In the genomic region with DNA sequence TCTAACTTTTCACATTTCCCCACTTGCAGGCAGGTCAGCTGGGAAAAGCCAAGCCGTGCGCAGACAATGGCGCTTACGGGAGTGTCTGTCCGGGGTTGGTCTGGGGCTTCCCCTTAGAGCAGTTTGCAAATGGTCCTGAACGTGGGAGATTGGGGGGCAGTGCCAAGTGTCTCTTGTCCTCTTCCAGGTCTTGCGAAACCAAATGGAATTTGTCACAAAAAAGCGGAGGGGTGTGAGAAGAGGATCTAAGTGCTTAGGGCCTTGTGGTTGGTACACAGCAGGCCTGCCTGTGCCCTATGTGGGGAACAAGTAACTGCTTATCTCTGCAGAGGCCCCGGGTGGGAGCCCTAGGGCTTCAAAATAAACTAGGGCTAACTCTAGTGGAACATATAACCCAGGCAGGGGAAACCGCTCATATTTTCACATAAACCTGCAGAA, we compare ENCODE assay signal across 9 mouse cellular contexts. TPM values are rescaled to one million over a fixed set of nuclear protein-coding genes. Genes with fewer than 3 reads are reported as not detected.
A peak's percentile ranks its signal among the peaks of the same experiment; 100 is the strongest.
DNase-seq lines count a peak whose midpoint lies in the region; ATAC-seq and TF ChIP-seq lines count a peak whose summit lies in the region.
"Had no signal": no experiment of that assay in that cellular context is flagged by ENCODE, and none has a peak within 500 bp of the region (broad histone marks: within the 10 kb centered on the region; RNA-seq: fewer than 3 reads in every experiment).

No protein-coding gene starts in this region.

- no peaks in the 10 kb centered on the region for H3K9me3 ChIP-seq in embryonic facial prominence, embryonic 12.5 days
- no peaks in the 10 kb centered on the region for H3K9me3 ChIP-seq in hindbrain, postnatal 0 days (ENCODE audit: low read length)
- no peaks in the 10 kb centered on the region for H3K9me3 ChIP-seq in neural tube, embryonic 12.5 days
- H3K9me3 ChIP-seq: limb, embryonic 15.5 days had no signal

- 13% methylated on average over 10 of the region's 10 CpGs for WGBS in embryonic facial prominence, embryonic 12.5 days
- WGBS in hindbrain, postnatal 0 days: 19% methylated on average over 10 of the region's 10 CpGs
- WGBS in neural tube, embryonic 12.5 days: 5% methylated on average over 10 of the region's 10 CpGs

- 0 out of 2 replicates have a peak overlapping the region, but pooled peaks have one; percentile 23 for H3K4me2 ChIP-seq in embryonic facial prominence, embryonic 12.5 days (replicated peaks)
- peak overlapping the region; percentile 6; the same call in 1 of the 2 replicates for H3K4me2 ChIP-seq in hindbrain, postnatal 0 days (ENCODE audit: low read depth, low read length)
- H3K4me2 ChIP-seq in neural tube, embryonic 12.5 days (replicated peaks): peak overlapping the region; percentile 43
- H3K4me2 ChIP-seq: limb, embryonic 15.5 days had no signal

- H3K4me1 ChIP-seq in embryonic facial prominence, embryonic 12.5 days: peaks cover 23% of the 10 kb centered on the region
- 0 out of 2 replicates have a peak, but pooled peaks cover 5% of the 10 kb centered on the region for H3K4me1 ChIP-seq in hindbrain, postnatal 0 days (ENCODE audit: insufficient read depth, low read length)
- H3K4me1 ChIP-seq in neural tube, embryonic 12.5 days: peaks cover 11% of the 10 kb centered on the region
- H3K4me1 ChIP-seq: limb, embryonic 15.5 days had no signal

- peak; percentile 11 for DNase-seq in kidney, postnatal 10 days
- no peak for DNase-seq in kidney, adult 18-20 months
- DNase-seq in hindbrain, postnatal 0 days (ENCODE audit: low spot score): no peak
- DNase-seq in gastrocnemius, postnatal 4 days (ENCODE audit: low spot score in 2 of 2): no peak
- no peak for DNase-seq in kidney, adult 11 months
- DNase-seq in thymus, postnatal 25 days: no peak

- no peaks in the 10 kb centered on the region for H3K27me3 ChIP-seq in embryonic facial prominence, embryonic 12.5 days
- H3K27me3 ChIP-seq in hindbrain, postnatal 0 days (ENCODE audit: insufficient read depth, low read length): no peaks in the 10 kb centered on the region
- no peaks in the 10 kb centered on the region for H3K27me3 ChIP-seq in neural tube, embryonic 12.5 days (replicated peaks)

- H3K27ac ChIP-seq in embryonic facial prominence, embryonic 12.5 days: no peak overlapping the region
- H3K27ac ChIP-seq in hindbrain, postnatal 0 days: peak overlapping the region; percentile 51; the same call in 1 of the 2 replicates
- H3K27ac ChIP-seq in neural tube, embryonic 12.5 days: peak overlapping the region; percentile 37; the same call in 1 of the 2 replicates
- H3K27ac ChIP-seq: limb, embryonic 15.5 days had no signal

- H3K4me3 ChIP-seq in embryonic facial prominence, embryonic 12.5 days: no peak overlapping the region
- H3K4me3 ChIP-seq in hindbrain, postnatal 0 days (ENCODE audit: low read length): no peak overlapping the region
- H3K4me3 ChIP-seq in neural tube, embryonic 12.5 days: no peak overlapping the region
- H3K4me3 ChIP-seq: limb, embryonic 15.5 days had no signal

- no peak overlapping the region for H3K9ac ChIP-seq in embryonic facial prominence, embryonic 12.5 days
- no peak overlapping the region for H3K9ac ChIP-seq in hindbrain, postnatal 0 days (replicated peaks; ENCODE audit: low read length)
- no peak overlapping the region for H3K9ac ChIP-seq in neural tube, embryonic 12.5 days
- H3K9ac ChIP-seq: limb, embryonic 15.5 days had no signal

- H3K36me3 ChIP-seq in embryonic facial prominence, embryonic 12.5 days: no peaks in the 10 kb centered on the region
- H3K36me3 ChIP-seq in hindbrain, postnatal 0 days (ENCODE audit: insufficient read depth, low read length): no peaks in the 10 kb centered on the region
- no peaks in the 10 kb centered on the region for H3K36me3 ChIP-seq in neural tube, embryonic 12.5 days
- H3K36me3 ChIP-seq: limb, embryonic 15.5 days had no signal

- no peak for ATAC-seq in embryonic facial prominence, embryonic 12.5 days (ENCODE audit: insufficient number of reproducible peaks, insufficient read depth, low FRiP score, low TSS enrichment)
- ATAC-seq in hindbrain, postnatal 0 days: peak; percentile 66
- ATAC-seq in neural tube, embryonic 12.5 days (ENCODE audit: low FRiP score, low read depth): peak; percentile 69

- no peak for TF ChIP-seq CTCF in hindbrain, postnatal 0 days (IDR thresholded peaks at IDR 0.05; ENCODE audit: low read depth)

RNA-seq across cellular contexts. Expression of gene Shisa3, which starts 26.2 kb away (rescaled TPM):
- polyA plus RNA-seq in embryonic facial prominence, embryonic 12.5 days (2016; fragmentation: Nextera tagmentation; extraction: Ambion mirVana): 11.0 and 16.0 TPM in 2 replicates
- 3.1 and 3.2 TPM in 2 replicates for total RNA-seq in hindbrain, postnatal 0 days (2014; rRNA removed)
- 1.4 and 1.6 TPM in 2 replicates for polyA plus RNA-seq in hindbrain, postnatal 0 days (2015; fragmentation: Nextera tagmentation; extraction: Ambion mirVana)
- polyA plus RNA-seq in neural tube, embryonic 12.5 days (2016; fragmentation: Nextera tagmentation; extraction: Ambion mirVana): 5.3 and 5.5 TPM in 2 replicates
- 1 to 10 TPM; 3.6 to 4.4 TPM for total RNA-seq in gastrocnemius, postnatal 4 days (2021)
